Mouse (Mus musculus): ENCODE measurements around the gene Asic4. TPM values are rescaled to one million over a fixed set of nuclear protein-coding genes. Genes with fewer than 3 reads are reported as not detected.

The Asic4 gene
- total and polyA plus RNA-seq, 2 experiments from 2014 or later: 54.8 to 180 TPM

DNA sequence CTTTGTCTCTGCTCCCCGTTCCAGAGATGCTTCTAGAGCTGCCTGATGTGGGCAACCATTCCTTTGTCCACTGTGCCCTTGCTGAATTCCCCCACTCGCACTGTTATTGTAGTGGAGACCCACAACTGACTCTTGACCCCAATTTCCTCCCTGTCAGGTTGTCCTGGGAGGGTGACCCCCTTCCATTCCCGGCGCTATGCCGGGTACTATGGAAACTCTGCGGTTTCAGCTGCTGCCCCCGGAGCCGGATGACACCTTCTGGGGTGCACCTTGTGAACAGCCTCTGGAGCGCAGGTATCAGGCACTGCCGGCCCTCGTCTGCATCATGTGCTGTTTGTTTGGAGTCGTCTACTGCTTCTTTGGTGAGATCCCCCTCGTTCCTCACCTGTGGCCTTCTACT lies 29.8 kb downstream of the Asic4 start:
- no peaks in the 10 kb centered on the region for H3K9me3 ChIP-seq (ENCODE audit: low read length)
- ATAC-seq (ENCODE audit: low FRiP score) (no peak), DNase-seq (ENCODE audit: low spot score) (no peak)
- 0 out of 2 replicates have a peak, but pooled peaks cover 3% of the 10 kb centered on the region for H3K4me1 ChIP-seq (ENCODE audit: insufficient read depth, low read length)
- H3K9ac ChIP-seq (replicated peaks; ENCODE audit: low read length, poor library complexity, severe bottlenecking): peak overlapping the region; percentile 88
- peak overlapping the region; percentile 89 for H3K4me3 ChIP-seq (ENCODE audit: low read depth, low read length)
- H3K4me2 ChIP-seq (ENCODE audit: low read depth, low read length, poor library complexity, severe bottlenecking): peak overlapping the region; percentile 85
- 16% methylated on average over 13 of the region's 13 CpGs for WGBS
- H3K27ac ChIP-seq (ENCODE audit: low read depth, low read length): peak overlapping the region; percentile 77
- H3K27me3 ChIP-seq (ENCODE audit: insufficient read depth, low read length): peaks cover 4% of the 10 kb centered on the region; the same call in 1 of the 2 replicates
- peaks cover 43% of the 10 kb centered on the region for H3K36me3 ChIP-seq (ENCODE audit: insufficient read depth, low read length)
- no peak for TF ChIP-seq CTCF (IDR thresholded peaks at IDR 0.05)

DNA sequence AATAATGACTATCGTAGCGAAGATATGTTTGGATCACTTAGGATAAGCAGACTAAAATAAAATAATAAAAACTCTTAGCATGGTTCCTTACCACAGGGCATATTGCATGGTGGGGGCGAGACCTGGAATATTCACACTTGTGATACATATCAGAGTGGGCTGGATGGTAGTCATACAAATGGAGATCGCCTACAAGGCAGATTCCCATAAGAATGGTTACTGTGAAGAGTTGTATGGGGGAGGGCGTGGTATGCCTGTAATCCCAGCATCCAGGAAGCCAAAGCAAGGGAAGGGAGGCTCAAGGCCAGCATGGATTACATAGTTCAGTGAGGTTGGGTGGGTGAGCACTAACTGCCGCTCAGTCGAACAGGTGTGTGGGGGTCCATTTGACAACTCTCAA lies 30.5 kb downstream of the Asic4 start:
- Histone ChIP-seq H3K4me2 (ENCODE audit: low read depth, low read length, poor library complexity, severe bottlenecking) (peak overlapping the region; percentile 85), H3K9me3 (ENCODE audit: low read length) (no peaks in the 10 kb centered on the region), H3K4me1 (ENCODE audit: insufficient read depth, low read length) (0 out of 2 replicates have a peak, but pooled peaks cover 3% of the 10 kb centered on the region), H3K27me3 (ENCODE audit: insufficient read depth, low read length) (peaks cover 5% of the 10 kb centered on the region; the same call in 1 of the 2 replicates), H3K9ac (replicated peaks; ENCODE audit: low read length, poor library complexity, severe bottlenecking) (peak overlapping the region; percentile 88), H3K36me3 (ENCODE audit: insufficient read depth, low read length) (peaks cover 43% of the 10 kb centered on the region), H3K4me3 (ENCODE audit: low read depth, low read length) (peak overlapping the region; percentile 89), H3K27ac (ENCODE audit: low read depth, low read length) (no peak overlapping the region)
- TF ChIP-seq CTCF (IDR thresholded peaks at IDR 0.05): no peak
- DNase-seq (ENCODE audit: low spot score) (no peak), ATAC-seq (ENCODE audit: low FRiP score) (no peak)
- 83% methylated on average over 7 of the region's 7 CpGs for WGBS

DNA sequence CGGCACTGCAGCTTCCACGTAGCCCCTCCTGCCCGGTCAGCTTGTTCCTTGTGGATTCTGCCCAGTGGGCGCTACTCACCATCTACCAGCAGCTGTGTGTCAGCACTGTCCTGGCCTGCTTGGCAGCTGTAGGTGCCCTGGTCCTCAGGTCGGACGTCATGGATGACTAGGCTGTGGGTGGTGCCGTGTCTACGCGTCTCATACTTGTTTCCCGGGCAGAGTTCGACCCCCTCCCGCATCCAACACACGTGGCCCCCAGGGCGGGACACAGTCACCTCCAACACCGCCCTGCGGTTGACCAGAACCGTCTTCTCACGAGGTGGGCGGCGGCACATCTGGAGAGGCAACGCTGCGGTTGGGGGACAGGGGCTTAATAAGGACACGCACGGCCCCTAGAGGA lies 36.3 kb downstream of the Asic4 start:
- Histone ChIP-seq H3K4me1 (ENCODE audit: insufficient read depth, low read length) (no peaks in the 10 kb centered on the region), H3K9ac (replicated peaks; ENCODE audit: low read length, poor library complexity, severe bottlenecking) (peak overlapping the region; percentile 36; the same call in 1 of the 2 replicates), H3K27ac (ENCODE audit: low read depth, low read length) (no peak overlapping the region), H3K4me2 (ENCODE audit: low read depth, low read length, poor library complexity, severe bottlenecking) (peak overlapping the region; percentile 92), H3K9me3 (ENCODE audit: low read length) (no peaks in the 10 kb centered on the region), H3K36me3 (ENCODE audit: insufficient read depth, low read length) (peaks cover 38% of the 10 kb centered on the region), H3K27me3 (ENCODE audit: insufficient read depth, low read length) (peaks cover 9% of the 10 kb centered on the region), H3K4me3 (ENCODE audit: low read depth, low read length) (peak overlapping the region; percentile 48)
- ATAC-seq (ENCODE audit: low FRiP score) (peak; percentile 14; the same call in 1 of the 2 replicates), DNase-seq (ENCODE audit: low spot score) (no peak)
- TF ChIP-seq CTCF (IDR thresholded peaks at IDR 0.05): peak; percentile 17
- 14% methylated on average over 24 of the region's 24 CpGs for WGBS

DNA sequence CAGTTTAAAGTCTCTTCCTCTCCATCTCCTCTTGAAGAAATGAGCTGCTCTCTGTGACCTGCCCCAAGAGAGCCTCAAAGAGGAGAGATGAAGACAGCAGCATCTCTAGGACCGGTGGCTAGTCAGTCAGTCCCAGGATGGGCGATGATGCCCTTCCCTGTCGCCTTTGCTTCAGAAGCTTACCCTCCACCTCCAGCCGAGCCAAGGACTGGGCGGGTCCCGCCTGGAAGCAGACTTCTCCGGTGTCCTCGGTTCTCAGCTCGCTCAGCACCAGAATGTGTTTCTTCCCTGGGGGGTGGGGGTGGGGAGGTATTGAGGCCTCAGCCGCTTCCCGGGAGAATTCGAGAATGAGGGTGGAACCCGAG lies 36.8 kb downstream of the Asic4 start:
- peaks cover 9% of the 10 kb centered on the region for H3K27me3 ChIP-seq (ENCODE audit: insufficient read depth, low read length)
- WGBS: 4% methylated on average over 13 of the region's 13 CpGs
- H3K9me3 ChIP-seq (ENCODE audit: low read length): no peaks in the 10 kb centered on the region
- H3K36me3 ChIP-seq (ENCODE audit: insufficient read depth, low read length): peaks cover 42% of the 10 kb centered on the region
- peak overlapping the region; percentile 48 for H3K4me3 ChIP-seq (ENCODE audit: low read depth, low read length)
- ATAC-seq (ENCODE audit: low FRiP score) (peak; percentile 20; the same call in 1 of the 2 replicates), DNase-seq (ENCODE audit: low spot score) (no peak)
- H3K27ac ChIP-seq (ENCODE audit: low read depth, low read length): no peak overlapping the region
- TF ChIP-seq CTCF (IDR thresholded peaks at IDR 0.05): no peak
- H3K4me1 ChIP-seq (ENCODE audit: insufficient read depth, low read length): no peaks in the 10 kb centered on the region
- H3K4me2 ChIP-seq (ENCODE audit: low read depth, low read length, poor library complexity, severe bottlenecking): peak overlapping the region; percentile 92
- peak overlapping the region; percentile 36 for H3K9ac ChIP-seq (replicated peaks; ENCODE audit: low read length, poor library complexity, severe bottlenecking)

DNA sequence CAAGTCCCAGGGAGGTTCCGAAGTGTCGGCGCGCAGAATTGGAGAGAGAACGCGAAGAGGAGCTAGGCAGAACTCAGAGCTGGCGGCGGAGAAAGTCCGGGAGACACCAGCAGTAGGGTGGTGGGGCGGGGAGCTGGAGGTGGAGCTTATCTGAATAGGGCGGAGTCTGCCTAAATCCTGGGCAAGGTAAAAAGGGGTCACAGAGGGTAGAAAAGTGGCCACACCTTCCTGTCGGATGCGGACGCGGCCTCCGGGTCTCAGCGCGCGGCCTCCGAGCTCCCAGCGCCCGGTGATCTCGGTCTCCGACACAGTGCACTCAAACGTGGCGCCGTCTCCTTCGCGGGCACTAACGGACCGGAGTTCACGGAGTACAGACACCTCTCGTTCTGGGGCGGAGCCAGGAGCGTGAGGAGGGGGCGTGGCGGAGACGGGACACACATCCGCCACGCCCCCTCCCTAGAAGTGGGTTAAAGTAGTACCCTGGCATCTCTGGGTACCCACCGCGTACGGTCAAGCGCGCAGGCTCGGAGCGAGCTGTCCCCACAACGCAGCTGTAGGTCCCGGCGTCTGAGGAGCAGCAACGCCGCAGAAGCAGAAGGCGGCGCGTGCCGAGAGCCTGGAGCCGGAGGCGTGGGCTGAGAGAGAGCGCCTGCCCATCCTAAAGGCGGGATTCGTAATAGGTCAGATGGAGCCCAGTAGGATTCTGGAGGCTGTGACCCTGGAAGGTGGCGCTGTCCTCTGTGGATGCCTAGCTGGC lies 37.3 kb downstream of the Asic4 start:
- H3K4me2 ChIP-seq (ENCODE audit: low read depth, low read length, poor library complexity, severe bottlenecking): peak overlapping the region; percentile 92
- WGBS: 1% methylated on average over 61 of the region's 62 CpGs
- peak; percentile 46; the same call in 1 of the 2 replicates for TF ChIP-seq CTCF (IDR thresholded peaks at IDR 0.05)
- no peaks in the 10 kb centered on the region for H3K4me1 ChIP-seq (ENCODE audit: insufficient read depth, low read length)
- peaks cover 9% of the 10 kb centered on the region for H3K27me3 ChIP-seq (ENCODE audit: insufficient read depth, low read length)
- H3K9me3 ChIP-seq (ENCODE audit: low read length): no peaks in the 10 kb centered on the region
- peak overlapping the region; percentile 48 for H3K4me3 ChIP-seq (ENCODE audit: low read depth, low read length)
- ATAC-seq (ENCODE audit: low FRiP score) (peak; percentile 41), DNase-seq (ENCODE audit: low spot score) (peak; percentile 74)
- no peak overlapping the region for H3K27ac ChIP-seq (ENCODE audit: low read depth, low read length)
- H3K9ac ChIP-seq (replicated peaks; ENCODE audit: low read length, poor library complexity, severe bottlenecking): peak overlapping the region; percentile 46
- peaks cover 43% of the 10 kb centered on the region for H3K36me3 ChIP-seq (ENCODE audit: insufficient read depth, low read length)

Measured in midbrain, postnatal 0 days (tissue).